Mouse (Mus musculus): ENCODE results near the gene Plekhg1.

- TF ChIP-seq POLR2A (IDR thresholded peaks at IDR 0.05; ENCODE audit: insufficient read depth, low read length) (no peak), CTCF (IDR thresholded peaks at IDR 0.05; ENCODE audit: low read depth, low read length) (no peak), EP300 (IDR thresholded peaks at IDR 0.05; ENCODE audit: insufficient read depth, low read depth, low read length) (no peak)
These were observed 15.5 kb upstream of the Plekhg1 start for GRCm38 (mm10) chr10:3724665-3725064.

All from ES-Bruce4 (cell line).